Mouse (Mus musculus): ENCODE measurements around the gene Wrap73. TPM values are rescaled to one million over a fixed set of nuclear protein-coding genes. Genes with fewer than 3 reads are reported as not detected.

The Wrap73 gene
- polyA plus RNA-seq, 1 experiment from 2014 or later = 3.5 TPM

Other genes starting within 250 kb of the Wrap73 start
- 19.3 to 38.5 TPM (median 20.7 TPM) in 3 replicates for gene A430005L14Rik, start 185.1 kb upstream of the Wrap73 start, polyA plus RNA-seq (2018)
- gene Dffb, start 167.2 kb upstream of the Wrap73 start, polyA plus RNA-seq (2018) = 1.7 to 3.2 TPM (median 2.0 TPM) in 3 replicates
- gene Cep104, start 167.2 kb upstream of the Wrap73 start, polyA plus RNA-seq (2018) = 8.7 to 10.8 TPM (median 10.1 TPM) in 3 replicates
- gene Lrrc47, start 130.6 kb upstream of the Wrap73 start, polyA plus RNA-seq (2018) = 25.5 to 54.1 TPM (median 32.8 TPM) in 3 replicates
- 1.2 to 1.8 TPM (median 1.7 TPM) in 3 replicates for gene Smim1, start 116.1 kb upstream of the Wrap73 start, polyA plus RNA-seq (2018)
- gene Ccdc27, start 99.7 kb upstream of the Wrap73 start, polyA plus RNA-seq (2018) = not detected in 3 replicates
- gene Trp73, start 2.2 kb upstream of the Wrap73 start, polyA plus RNA-seq (2018) = not detected in 3 replicates
- gene Tprgl, start 18.3 kb downstream of the Wrap73 start, polyA plus RNA-seq (2018) = 67.1 to 106 TPM (median 87.0 TPM) in 3 replicates
- gene Megf6, start 28.4 kb downstream of the Wrap73 start, polyA plus RNA-seq (2018) = not detected in 3 replicates
- not detected in 3 replicates for gene Arhgef16, start 159.3 kb downstream of the Wrap73 start, polyA plus RNA-seq (2018)
- gene B230104I21Rik, start 193.8 kb downstream of the Wrap73 start, polyA plus RNA-seq (2018) = not detected in 3 replicates